Mouse (Mus musculus) heart, postnatal 14 days (tissue): ENCODE measurements around the gene Agfg2. TPM values are rescaled to one million over a fixed set of nuclear protein-coding genes. Genes with fewer than 3 reads are reported as not detected.

Source experiments
- DNase-seq, 2 experiments: peaks; one replicate each; pipeline ENCODE4 v3.0.0; 2021 to 2022
- intact Hi-C: fragments of 180-260 bp; cut with DNase I; formaldehyde crosslinking; loops from one replicate; pipeline ENCODE4 v1.15.1; 2025
- total RNA-seq, 2 experiments: library from RNA; stranded (reverse); gene quantifications; 2 replicates each; pipeline ENCODE4 v1.2.3; 2021

Gene Agfg2
- total RNA-seq, 2 experiments from 2014 or later, result 13.0 to 13.9 TPM

GRCm38 (mm10) chr5:137685653-137686052 lies 1.1 kb upstream of the Agfg2 start:
- intact Hi-C loops, result loop anchor here (2.0 kb wide), 1 partner anchor 61 kb away; no protein-coding TSS in a partner anchor
- DNase-seq, result no peak

DNA sequence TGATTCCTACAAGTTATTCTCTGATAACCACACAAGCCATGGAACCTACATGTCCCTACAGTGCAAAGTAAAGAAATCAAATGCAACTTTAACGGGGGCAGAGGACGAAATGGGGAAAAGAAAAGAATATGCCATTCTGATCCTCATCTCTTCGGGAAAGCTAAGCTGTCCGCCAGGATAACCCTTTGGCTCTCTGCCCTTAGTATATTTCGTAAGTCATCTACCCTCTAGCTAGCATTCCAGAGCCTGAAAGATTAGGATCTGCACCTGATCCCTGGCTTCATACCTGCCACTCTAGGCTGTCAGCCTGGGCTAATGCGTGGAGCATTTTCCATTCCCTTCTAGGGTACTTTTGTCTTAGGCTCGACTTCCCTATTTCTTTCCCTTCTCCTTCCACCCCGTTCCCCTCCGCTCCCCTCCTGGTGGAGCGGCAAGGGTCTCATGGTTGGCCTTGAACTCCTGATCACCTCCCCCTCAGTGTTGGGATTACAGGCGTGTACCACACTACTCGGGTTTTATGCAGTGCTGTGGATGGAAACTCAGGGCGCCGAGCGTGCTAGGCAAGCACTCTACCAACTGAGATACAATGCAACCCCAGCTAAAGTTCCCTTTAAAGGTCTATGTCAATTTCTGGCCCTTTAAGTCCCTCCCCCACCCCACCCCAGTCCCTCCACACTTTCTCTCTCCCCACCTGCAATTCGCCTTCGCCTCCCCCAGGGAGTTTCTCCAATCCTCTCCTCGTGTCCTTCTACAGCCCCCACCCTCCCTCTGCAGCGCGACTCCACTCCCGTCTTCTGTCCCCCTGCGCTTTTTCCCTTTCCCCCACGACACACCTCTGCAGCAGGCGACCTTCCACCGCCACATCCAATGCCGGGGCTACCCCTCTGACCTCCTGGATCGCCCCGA lies 885 bp downstream of the Agfg2 start:
- intact Hi-C loops, result loop anchor here (2.0 kb wide), 1 partner anchor 63 kb away; no protein-coding TSS in a partner anchor
- DNase-seq, result no peak

GRCm38 (mm10) chr5:137682526-137682925 lies 2.0 kb downstream of the Agfg2 start:
- no peak for DNase-seq
- intact Hi-C loops, result no loop called here

- intact Hi-C loops, result no loop called here
- DNase-seq, result no peak
These were observed 4.8 kb downstream of the Agfg2 start for GRCm38 (mm10) chr5:137679726-137680125.

- no peak for DNase-seq
These were observed 5.8 kb downstream of the Agfg2 start for GRCm38 (mm10) chr5:137678736-137679135.

GRCm38 (mm10) chr5:137677859-137678258 lies 6.7 kb downstream of the Agfg2 start:
- DNase-seq, result no peak
- intact Hi-C loops, result no loop called here

More at GRCm38 (mm10) chr5:137678736-137679135, 5.8 kb downstream of the Agfg2 start:
- intact Hi-C loops, result no loop called here

GRCm38 (mm10) chr5:137674786-137675185 lies 9.7 kb downstream of the Agfg2 start:
- no peak for DNase-seq
- intact Hi-C loops, result no loop called here

DNA sequence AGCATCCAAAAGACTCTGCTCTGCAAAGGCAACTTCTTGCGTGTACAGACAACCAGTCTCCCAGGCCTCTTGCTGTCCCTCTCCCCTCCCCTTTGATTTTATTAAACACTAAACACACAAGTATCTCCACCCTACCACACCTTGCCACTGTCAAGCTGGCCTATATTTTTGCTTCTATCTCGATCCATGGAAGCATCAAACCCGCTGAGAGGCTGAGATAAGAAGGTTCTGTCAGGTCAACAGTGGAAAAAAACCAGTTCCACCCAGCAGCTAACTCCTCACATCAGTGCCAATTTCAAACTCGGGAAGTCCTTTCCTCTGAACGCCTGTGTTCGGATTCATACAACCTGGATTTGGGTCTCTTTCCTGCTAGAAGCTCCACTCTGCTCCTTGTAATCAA lies 11.5 kb downstream of the Agfg2 start:
- no peak for DNase-seq
- intact Hi-C loops, result no loop called here

GRCm38 (mm10) chr5:137672361-137672760 lies 12.2 kb downstream of the Agfg2 start:
- intact Hi-C loops, result no loop called here

GRCm38 (mm10) chr5:137671443-137672240 lies 12.9 kb downstream of the Agfg2 start:
- peak; percentile 76 to 78 for DNase-seq
- intact Hi-C loops, result no loop called here

More at GRCm38 (mm10) chr5:137672361-137672760, 12.2 kb downstream of the Agfg2 start:
- DNase-seq, result no peak

GRCm38 (mm10) chr5:137670240-137670639 lies 14.3 kb downstream of the Agfg2 start:
- no peak for DNase-seq
- intact Hi-C loops, result no loop called here

DNA sequence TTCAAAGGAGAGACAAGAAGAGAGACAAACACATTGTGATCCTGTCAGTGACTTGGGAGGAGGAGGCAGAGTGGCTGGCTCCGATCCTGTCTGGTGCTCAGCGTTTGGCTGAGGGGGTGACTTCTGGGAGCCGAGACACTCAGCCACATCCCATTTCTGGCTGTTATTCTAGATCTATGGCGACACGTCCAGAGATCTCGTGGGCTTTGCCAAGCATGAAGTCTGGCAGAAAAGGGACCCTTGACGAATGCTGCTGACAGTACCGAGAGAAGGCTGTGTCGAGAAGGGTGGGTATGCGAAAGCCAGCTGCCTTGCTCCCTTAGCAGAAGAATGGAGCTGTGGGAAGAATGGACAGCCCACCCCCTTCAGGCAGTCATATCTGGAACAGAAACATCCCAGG lies 15.6 kb downstream of the Agfg2 start:
- DNase-seq, result peak; percentile 53 to 62
- intact Hi-C loops, result no loop called here

- DNase-seq, result no peak
- intact Hi-C loops, result no loop called here
These were observed 21.5 kb downstream of the Agfg2 start for GRCm38 (mm10) chr5:137663057-137663456.

- DNase-seq, result peak; percentile 73 to 76
- intact Hi-C loops, result no loop called here
These were observed 24.4 kb downstream of the Agfg2 start for GRCm38 (mm10) chr5:137660064-137660688.

GRCm38 (mm10) chr5:137656977-137657376 lies 27.5 kb downstream of the Agfg2 start:
- intact Hi-C loops, result loop anchor here (1.0 to 5.0 kb wide), 2 partner anchors 85 to 100 kb away; partner anchors contain the start of gene Nyap1

GRCm38 (mm10) chr5:137654746-137655145 lies 29.8 kb downstream of the Agfg2 start:
- no peak for DNase-seq
- intact Hi-C loops, result loop anchor here (5.0 kb wide), 2 partner anchors 88 to 142 kb away; partner anchors contain the start of gene Nyap1

More at GRCm38 (mm10) chr5:137656977-137657376, 27.5 kb downstream of the Agfg2 start:
- DNase-seq, result peak; percentile 77 to 84

DNA sequence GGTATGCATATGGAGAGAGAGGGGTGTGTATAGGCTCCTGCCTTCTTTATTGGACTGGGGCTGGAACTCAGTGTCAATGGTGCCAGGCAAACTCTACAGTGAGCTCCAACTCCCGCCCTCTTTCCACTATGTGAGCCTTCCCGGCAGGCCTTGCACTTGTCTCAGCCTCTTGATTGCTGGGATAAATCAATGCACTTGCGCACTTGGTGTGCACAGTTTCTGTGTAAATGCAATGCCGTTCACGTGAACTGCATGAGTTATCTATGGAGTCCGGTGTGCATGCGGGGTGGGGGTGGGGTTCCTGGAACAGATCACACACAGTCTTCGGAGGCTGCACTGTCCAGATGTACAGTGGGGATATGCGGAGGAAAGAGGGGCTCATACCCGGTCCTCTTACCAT lies 31.2 kb downstream of the Agfg2 start:
- DNase-seq, result no peak
- intact Hi-C loops, result loop anchor here (2.0 to 5.0 kb wide), 2 partner anchors 67 to 141 kb away; no protein-coding TSS in a partner anchor

- peak; percentile 75 to 83 for DNase-seq
- intact Hi-C loops, result loop anchor here (2.0 to 5.0 kb wide), 2 partner anchors 66 to 140 kb away; no protein-coding TSS in a partner anchor
These were observed 32.1 kb downstream of the Agfg2 start for GRCm38 (mm10) chr5:137652474-137652873.

DNA sequence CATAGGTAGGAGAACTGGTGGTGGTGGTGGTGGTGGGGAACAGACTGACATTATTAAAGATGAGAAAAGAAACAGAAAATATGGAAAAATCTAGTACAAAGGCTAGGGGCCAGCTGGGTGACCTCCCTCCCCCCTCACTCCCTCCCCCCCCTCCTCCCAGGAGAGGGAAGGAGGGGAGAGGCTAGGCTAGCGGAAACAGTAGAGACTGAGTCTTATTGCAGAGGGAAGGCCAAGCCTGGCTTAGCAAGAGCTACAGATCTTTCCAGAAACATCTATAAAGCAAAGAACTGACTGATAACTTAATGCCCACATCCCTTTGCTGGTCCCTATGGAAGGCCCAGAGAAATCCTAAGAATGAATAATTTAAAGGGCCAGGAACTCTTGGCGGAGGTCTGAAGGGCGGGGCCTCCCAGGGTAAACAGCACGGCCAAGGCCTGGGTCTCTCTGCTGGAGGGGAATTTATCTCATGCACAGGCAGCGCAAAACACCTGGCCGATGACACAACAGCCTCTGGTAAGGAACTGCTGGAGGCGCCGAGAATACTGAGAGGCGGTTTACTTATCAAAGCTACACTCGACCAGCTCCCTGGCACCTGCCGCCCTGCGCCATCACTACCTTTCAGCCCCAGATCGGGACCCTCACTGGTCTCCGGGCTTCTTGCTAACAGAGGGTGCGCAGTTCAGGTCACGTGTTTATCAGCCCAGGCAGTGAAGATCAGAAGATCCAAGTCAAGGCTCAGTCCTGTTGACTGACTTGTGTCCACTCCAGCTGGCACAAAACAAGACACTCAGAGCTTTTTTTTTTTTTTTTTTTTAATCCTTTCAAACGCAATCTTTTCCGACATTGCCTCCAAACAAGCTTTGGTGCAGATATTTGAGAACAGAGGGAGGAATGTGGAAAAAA lies 34.6 kb downstream of the Agfg2 start:
- intact Hi-C loops, result loop anchor here (5.0 kb wide), 1 partner anchor 138 kb away; no protein-coding TSS in a partner anchor
- DNase-seq, result no peak
